Mouse (Mus musculus) CH12F3 (cell line): Measurements from ENCODE around the gene Klrg2.
"Not testable (repeated sequence)": the region's sequence is repeated elsewhere in the genome, so short reads cannot be mapped to it uniquely, and the experiment has no call there.

ENCODE experiments used
- in situ Hi-C: fragments of 300-500 bp; cut with MboI; formaldehyde crosslinking; loops from 2 replicates; pipeline ENCODE4 v1.14.3; 2020; ENCODE audit warnings: low sequenced_read_pairs

Klrg2 gene

DNA sequence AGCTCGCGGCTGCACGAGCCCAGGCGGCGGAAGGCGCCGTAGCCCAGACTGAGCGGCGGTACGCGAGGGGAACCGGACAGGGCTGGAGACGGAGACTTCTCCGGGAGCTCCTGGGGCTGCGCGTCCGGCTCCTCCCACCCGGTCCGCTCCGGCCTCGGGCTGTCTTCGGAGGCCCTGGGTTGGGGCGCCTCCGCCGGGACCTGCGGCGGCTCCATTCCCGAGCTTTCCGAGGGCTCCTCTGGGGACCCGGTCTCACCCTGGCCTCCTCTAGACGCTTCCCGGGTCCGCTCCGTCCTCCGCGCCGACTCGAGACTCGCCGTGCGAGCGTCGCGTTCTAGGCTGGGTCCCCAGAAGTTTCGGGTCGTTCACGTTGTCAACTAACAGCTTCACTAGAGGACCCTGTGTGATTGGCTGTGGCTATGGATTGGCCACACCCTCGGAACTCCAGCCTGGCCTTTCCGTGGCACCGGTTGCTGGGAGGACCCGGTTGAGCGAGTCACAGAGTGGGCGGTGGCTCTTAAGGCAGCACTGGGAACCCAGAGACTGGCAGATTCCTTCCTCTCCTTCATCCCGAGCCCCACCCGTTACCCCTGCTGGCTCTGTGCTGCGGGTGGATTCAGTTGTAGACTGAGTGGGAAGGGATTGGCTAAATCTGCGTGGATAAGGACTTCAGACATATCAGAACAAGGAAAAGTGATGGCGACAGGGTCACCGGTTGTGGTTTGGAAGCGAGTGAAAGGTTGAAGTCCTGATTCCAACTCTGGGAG is at the start of gene Klrg2:
TSS of gene Klrg2 (minus strand) at position 391 of the 767 bp plus-strand sequence.
- in situ Hi-C loops, result no loop called here

DNA sequence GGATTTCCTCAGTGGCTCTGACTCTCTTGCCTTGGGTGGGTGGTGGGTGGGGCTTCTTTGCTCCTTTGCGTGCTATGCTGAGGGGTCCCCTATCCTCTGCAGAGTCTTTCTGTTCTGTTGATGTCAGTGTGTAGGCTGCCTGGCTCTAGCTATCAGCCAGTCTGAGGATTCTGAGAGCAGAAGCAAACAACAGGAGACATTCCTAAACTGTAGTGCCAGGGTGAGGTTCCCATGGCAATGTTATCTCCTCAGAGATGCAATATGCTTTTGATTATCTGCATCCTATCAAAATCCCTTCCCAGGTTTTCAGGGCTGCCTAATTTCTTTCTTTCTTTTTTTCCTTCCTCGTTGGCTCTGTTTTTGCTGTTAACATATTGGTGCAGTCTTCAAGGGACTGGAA is 45.5 kb upstream of the Klrg2 start:
- in situ Hi-C loops, result no loop called here

DNA sequence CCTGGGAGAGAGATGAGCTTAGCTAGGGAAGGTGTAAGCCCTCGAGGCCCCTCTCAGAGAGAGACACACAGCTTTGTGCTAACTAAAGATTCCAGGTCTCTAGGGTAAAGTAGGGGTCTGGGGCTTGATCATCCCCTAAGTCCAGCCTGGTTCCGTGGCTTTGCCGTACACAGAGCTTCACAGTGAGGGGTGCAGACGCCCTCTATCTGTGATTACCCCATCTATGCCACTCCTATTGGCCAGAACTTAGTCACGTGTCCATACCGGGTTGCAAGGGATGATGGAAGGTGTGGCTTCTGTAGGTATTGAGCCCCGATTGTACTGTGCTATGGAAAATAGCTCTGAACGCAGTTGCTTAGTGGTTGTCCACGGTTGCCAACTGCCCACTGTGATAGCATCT is 40.6 kb upstream of the Klrg2 start:
- in situ Hi-C loops, result no loop called here

DNA sequence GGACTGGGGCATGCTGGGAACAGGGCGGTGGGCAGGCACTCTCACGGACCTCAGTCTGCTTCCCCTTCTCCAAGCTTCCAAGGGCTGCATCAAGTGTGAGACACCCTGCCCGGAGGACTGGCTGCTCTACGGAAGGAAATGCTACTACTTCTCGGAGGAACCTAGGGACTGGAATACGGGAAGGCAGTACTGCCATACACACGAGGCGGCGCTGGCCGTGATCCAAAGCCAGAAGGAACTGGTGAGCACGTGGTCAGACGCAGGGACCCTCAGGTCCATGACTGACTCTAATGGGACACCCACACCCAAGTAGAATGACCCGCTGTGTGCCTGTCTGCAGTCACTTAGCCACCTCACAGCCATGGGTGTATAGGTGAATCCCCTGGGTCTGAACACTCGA is 39.7 kb upstream of the Klrg2 start:
- in situ Hi-C loops, result no loop called here

DNA sequence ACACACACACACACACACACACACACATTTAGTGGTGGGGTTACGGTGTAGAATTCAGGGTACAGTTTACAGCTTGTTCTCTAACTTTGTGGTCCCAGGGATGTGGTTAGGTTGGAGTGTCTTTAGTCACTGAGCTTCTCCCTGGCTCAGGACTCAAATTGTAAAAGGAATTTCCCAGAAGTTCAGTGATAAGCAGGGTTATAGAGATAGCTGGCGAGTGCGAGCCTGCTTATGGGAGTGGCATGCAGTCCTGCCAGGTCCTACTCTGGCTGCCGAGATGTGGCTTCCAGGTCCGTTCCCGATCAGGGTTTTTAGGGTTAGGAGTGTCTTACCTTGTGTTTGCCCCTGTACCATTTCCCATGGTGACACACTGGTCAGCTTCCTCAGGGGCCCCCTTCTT is 39.2 kb upstream of the Klrg2 start:
- in situ Hi-C loops, result no loop called here

DNA sequence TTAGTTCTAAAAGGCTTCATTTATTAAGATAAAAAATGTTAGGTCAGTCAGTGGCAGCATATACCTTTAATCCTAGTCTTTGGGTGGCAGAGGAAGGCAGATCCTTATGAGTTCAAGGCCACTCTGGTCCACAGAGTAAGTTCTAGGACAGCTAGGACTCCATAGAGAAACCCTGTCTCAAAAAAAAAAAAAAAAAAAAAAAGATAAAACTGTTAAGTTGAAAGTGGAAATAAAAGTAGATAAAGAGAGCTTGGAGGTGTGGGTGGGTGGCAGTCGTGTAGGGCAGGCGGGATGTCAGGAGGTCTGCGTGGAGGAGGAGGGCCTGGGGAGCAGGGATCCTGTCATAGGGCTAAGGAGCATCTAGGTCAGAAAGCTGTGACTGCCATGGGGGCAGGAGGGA is 35.0 kb upstream of the Klrg2 start:
- in situ Hi-C loops, result no loop called here

DNA sequence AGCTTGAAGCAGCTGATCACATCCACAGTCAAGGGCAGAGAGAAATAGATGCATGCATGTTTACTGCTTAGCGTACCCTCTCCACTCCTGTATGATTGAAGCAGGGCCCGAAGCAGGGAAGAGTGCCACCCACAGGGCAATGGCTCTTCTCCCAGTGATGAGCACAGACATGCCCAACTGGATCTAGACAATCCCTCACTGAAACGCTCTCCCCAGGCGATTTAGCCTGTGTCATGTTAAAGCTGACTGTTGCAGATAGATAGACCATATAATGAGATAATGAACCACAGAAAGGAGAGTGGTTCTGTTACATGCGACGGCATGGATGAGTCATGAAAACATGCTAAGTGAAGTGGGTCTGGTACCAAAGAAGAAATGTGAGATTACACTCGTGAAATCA is 34.2 kb upstream of the Klrg2 start:
- in situ Hi-C loops, result no loop called here

DNA sequence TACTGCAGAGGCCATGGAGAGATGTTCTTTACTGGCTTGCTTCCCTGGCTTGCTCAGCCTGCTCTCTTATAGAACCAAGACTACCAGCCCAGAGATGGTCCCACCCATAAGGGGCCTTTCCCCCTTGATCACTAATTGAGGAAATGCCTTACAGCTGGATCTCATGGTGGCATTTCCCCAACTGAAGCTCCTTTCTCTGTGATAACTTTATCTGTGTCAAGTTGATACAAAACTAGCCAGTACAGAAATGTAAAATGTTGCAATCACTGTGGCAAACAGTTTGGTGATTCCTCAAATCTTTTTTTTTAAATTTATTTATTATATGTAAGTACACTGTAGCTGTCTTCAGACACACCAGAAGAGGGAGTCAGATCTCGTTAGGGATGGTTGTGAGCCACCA is 33.4 kb upstream of the Klrg2 start:
- in situ Hi-C loops, result not testable (repeated sequence)

DNA sequence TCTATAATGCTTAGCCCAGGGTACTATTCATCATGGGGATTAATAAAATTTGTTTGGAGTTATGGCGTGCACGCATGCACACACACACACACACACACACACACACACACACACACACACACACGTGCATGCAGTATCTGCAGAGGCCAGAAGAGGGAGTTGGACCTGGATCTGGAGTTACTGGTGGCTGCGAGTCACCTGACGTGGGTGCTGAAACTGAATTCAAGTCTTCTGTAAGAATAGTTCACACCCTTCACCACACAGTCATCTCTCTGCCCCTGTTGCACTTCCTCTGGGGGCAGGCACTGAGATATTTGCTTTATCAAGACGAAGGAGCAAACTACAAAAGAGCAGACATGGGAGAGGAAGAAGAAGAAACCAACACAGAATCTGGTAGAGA is 32.5 kb upstream of the Klrg2 start:
- in situ Hi-C loops, result no loop called here

DNA sequence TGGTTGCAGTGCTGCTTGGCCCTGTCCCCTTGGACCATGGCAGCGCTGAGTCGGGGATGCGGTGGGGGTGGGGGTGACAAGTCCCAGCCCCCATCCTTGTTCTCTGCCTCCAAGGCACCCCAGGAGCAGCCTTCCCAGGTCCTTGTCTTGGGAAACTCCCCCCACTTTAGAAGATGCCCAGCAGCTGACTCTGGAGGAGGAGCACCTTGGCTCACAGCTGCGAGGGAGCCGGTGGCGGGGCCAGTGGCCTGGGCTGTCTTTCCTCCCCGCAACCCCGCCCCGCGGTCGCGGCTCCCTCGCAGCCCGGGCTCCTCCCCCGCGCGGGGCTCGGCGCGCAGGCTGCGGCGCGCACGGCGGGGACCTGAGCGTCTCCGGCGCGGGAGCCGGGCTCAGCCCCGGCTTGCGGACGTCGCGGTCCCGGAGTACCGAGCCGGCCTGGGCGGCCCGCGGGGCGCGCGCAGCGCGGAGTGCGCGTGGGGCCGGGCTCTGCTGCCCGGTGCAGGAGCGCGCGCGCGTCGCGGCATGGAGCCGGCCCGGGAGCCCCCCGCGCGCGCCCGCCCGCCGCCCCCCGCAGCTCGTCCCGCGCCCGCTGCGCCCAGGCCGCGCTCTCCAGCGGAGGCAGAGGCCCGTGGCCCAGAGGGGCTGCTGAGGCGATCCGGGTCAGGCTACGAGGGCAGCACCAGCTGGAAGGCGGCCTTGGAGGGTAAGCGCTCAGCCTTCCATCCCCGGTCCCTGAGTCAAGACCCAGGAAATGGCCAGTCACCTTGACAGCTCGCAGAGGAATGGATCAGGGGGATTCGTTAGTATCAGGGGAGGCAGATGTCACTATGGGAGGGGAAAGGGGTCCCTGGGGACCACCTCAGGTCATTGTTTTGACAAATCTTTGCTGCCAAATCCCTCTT is 25.9 kb upstream of the Klrg2 start, which contains the start of gene Clec2l:
TSS of gene Clec2l (plus strand) at position 356 of the 902 bp plus-strand sequence.
- in situ Hi-C loops, result no loop called here

DNA sequence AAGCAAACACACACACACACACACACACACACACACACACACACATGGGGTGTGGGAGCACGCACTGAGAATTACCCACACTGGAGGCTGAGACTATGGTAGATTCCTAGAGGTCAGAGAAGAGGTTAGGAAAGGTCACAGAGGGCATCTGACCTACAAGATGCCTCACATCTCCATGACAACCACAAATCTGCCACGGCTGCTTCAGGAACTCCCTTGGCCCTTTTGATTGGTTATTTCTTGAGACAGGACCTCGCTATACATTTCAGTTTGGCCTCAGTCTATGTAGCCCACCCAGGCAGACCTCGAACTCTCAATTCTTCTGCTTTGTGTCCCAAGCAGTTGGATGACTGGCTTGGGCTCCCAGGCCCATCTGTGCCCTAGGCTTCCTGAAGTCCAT is 24.6 kb upstream of the Klrg2 start:
- in situ Hi-C loops, result no loop called here

DNA sequence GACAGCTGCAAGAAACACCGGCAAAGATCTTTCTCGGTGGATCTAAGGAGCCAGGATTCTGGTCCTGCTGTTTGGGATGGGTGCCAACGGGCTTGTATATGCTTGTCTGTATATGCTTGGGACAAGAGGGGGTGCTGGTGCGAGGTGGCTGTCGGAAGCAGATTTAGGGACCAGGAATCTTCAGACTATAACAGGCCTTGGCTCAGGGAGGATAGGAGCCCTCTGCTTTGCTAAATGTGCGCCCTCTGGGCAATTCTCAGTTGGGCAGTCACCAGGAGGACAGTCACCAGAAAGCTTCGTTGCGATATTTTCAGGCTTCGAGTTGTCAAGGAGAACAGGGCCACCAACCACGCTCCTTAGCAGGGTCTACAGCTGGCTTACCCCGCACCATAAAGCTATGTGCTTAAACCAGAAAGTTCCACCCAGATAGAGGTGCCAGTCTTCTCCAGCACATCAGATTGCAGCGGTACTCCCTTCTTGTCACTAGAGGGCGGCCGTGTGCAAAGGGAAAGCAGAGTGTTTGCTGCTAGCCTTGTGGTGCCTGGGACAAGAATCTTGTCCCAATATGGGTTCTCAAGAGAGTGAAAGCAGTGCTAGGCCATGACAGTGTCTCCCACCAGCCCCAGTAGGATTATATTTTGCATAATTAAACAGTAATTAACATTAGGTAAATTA is 13.4 kb upstream of the Klrg2 start:
- in situ Hi-C loops, result no loop called here

DNA sequence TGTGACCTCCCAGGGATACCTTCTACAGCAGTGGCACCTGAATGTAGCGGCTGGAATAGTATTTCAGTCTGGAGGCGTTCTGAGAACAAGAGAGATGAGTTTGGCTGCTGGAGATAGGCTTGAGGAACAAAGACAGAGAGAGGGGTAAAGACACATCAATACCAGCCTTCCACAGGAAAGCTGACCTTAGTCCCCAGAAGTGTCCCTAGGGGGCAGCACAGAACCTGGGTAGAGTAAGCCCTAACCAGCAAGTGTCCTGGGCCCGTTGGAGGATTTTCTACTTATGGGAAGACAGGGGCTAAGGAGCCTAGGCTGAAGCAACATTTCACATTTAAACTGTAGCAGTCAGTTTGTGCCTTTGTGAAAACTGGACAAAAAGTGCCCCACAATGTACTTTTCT is 12.5 kb upstream of the Klrg2 start:
- in situ Hi-C loops, result no loop called here

DNA sequence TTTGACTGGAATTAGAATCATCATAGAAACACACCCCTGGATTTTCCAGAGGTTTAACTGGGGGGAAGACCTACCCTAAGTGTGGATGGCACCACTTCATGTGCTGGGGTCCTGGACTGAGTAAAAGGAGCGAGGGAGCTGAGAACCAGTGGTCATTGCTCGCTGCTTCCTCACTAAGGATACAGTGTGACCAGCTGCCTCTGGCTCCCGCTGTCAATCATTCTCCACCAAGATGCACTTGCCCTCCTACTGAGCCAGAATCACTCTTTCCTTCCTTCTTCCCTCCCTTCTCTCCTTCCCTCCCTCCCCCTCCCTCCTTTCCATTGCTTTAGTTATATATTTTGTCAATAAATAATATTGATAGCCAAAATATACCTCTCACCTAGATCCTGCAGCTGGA is 6.0 kb upstream of the Klrg2 start:
- in situ Hi-C loops, result no loop called here

DNA sequence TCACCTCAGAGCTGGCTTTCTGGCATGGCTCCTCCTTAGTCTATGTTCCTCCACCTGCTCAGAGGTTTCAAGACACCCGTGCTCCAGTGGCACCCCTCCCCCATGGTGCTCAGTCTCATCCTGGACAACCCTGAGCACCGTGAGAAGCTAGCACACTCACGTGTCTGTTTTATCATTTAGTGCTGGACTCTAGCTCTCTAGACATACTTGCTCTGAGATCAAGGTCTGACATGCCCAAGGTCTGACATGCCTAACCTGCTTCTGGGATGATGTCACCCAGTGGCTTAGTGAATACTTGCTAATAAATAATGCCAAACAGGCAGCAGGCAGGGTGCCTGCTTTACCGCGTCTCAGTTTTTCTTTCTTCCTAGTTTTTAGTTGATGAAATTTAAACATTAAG is 5.6 kb upstream of the Klrg2 start:
- in situ Hi-C loops, result no loop called here

DNA sequence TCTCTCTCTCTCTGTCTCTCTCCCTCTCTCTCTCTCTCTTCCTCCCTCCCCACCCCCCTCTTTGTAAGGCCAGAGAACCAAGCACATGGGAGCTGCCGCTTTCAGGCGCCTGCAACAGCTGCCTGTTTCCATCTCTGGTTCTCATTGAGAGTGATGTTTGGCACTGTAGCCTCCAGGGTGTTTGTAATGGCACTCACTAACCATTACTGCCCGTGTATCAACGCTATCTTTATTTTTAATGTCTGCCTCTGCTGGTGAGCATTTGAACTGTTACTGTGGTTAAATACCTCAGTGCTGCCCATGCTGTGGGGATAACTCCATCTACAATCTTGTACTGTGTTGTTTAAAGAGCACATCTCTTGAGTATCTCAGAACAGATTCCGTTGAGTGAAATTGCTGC is 4.6 kb upstream of the Klrg2 start:
- in situ Hi-C loops, result no loop called here

DNA sequence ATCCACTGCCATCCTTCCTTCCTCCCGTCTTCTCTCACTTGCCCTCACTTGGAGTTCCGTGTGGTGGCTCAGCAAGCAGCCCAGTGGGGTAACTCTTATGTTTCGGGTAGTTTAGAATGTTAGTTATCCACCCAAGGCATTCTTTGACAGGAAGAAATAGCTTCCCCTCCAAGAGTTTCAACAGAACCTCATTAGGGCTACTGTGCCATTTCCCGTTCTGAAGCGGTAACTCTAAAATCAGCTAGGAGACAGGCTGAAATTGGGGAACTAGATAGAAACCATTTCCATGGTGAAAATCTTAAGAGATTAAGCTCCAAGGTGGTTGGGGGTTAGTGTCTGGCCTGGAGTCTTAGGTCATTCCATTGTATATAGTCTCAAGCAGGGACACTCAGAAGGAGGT is 4.2 kb upstream of the Klrg2 start:
- in situ Hi-C loops, result no loop called here

DNA sequence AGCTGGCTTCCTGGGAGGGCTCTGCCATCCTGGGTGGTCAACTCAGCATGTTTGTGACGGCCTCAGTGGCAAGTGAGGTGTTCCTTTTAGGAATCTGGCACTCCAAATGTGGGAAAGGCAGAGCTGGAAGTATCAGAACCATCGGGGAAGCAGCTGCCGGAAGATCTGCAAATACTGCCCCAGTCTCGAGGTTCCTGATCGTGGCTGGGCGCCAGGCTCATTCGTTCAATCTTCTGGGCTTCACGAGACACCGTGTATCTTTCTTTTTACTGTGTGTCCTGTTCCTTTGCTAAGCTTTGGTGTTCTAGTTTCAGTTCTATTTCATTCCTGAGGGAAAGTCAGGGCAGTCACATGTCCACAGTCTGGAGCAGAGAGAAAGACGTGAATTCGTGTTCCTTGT is 3.4 kb upstream of the Klrg2 start:
- in situ Hi-C loops, result no loop called here

DNA sequence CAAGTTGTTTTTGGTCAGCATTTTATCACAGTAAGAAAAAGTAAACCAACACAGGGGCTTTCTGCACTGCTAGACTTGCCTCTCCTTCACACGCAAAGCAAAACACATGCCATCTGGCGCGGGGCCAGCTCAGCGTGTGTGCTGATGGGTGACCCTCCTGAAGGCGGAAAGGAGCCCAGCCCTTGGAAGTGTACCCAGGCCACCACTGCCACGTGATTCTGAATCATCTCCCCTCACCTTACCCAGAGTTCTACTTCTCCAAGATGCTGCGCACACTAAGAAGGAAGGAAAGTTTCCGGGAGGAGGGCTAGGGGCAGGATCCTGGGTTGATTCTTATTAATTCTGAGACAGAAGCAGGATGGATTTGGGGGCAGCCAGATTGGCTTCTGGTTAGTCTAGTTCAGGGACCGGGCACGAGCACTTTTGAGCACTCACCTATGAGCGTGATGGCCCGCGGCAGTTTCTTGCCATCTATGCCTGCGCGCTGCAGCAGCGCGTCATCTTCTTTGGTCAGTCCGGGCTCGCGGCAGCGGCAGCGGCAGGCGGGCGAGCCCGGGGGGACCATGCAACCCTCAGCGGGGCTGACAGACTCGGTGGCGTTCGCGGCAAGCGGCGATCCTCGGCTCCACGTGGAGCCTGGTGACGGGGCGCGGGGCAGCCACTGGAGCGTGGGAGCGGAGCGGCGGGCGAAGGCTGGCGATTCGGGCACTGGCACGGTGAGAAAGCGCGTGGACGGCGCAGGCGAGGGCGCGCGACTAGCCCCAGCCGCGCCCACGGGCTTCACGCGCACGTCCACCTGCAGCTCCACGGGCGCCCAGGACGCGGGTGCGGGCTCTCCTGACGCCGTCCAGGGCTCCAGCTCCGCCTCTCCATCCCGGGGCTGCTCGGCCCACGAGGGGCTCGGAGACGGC is 846 bp downstream of the Klrg2 start:
- in situ Hi-C loops, result no loop called here

DNA sequence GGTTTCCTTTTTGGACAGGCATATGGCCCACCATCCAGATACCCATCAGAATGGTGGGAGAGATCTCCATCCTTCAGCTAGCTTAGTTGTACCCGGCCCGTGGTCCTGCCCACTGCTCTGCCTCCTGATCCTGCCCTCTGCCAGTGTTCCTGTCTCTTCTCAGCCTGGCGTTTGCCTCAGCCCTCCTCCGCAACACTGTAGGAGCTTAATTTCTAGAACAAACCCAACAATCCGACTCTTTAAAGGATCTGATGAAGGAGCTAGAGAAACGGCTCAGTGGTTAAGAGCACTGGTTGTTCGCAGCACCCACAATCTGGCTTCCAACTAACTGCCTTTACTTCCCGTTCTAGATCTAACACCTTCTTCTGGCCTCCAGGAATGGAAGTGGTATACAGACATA is 2.6 kb downstream of the Klrg2 start:
- in situ Hi-C loops, result no loop called here

DNA sequence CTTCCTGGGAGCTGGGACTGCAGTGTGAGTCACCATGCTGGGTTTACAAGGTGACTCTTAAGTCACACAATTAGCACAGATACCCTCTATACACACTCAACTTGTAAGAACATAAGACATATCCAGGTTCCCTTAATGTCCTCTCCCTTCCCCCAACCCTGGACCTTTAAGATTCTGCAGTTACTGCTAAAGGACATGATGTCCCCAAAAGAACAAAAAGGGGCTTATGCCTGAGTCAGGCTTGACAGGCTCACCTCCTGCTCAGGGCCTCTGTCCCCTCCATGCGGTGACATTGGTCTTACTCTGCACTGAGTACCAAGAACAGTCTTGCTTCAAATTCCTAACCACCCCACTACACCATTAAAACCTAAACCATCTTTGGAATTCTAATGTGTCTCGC is 4.2 kb downstream of the Klrg2 start:
- in situ Hi-C loops, result no loop called here
